Mouse (Mus musculus) T-cell, adult 2 months (primary cell): ENCODE measurements around the gene Pramel7.
"Not testable (repeated sequence)": the region's sequence is repeated elsewhere in the genome, so short reads cannot be mapped to it uniquely, and the experiment has no call there.

Experiments used
- DNase-seq: peaks from one replicate; pipeline ENCODE4 v3.0.0; 2022; ENCODE audit warnings: low spot score

Pramel7 gene

DNA sequence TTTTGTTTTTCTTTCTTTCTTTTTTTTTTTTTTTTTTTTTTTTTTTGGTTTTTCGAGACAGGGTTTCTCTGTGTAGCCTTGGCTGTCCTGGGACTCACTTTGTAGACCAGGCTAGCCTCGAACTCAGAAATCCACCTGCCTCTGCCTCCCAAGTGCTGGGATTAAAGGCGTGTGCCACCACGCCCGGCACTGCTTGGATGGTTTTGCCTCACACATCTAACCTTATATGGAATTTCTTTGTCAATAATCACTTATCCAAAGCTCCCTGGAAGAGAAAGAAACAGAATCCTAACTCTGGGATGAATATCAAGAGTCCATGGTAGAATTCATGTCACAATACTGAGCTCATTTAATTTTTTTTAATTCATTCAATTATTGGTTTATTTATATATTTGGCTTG lies at the start of gene Pramel7:
Gene Pramel7 (minus strand): TSS at position 101 of the 400 bp plus-strand sequence.
- DNase-seq: not testable (repeated sequence)

DNA sequence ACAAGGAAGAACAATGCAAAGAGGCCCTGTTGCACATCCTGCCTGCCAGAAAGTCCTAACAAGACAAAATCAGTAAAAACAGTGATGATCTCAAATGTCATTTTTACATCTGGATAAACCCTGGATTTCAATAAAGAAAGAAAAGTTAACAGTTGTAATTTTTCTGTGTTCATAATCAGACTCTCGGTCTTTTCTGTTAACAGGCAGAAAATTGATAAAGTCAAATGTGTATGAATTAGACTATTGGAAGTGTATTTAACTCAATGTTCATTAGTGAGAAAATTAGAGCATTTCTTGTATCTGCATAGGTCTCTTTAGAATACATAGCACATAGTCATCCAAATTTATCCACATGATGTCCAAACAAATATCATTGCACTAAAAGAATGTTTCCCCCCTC lies 48.5 kb upstream of the Pramel7 start, which contains the start of gene Olfr1128:
Gene Olfr1128 (minus strand): TSS at position 101 of the 400 bp plus-strand sequence.
- DNase-seq: no peak

DNA sequence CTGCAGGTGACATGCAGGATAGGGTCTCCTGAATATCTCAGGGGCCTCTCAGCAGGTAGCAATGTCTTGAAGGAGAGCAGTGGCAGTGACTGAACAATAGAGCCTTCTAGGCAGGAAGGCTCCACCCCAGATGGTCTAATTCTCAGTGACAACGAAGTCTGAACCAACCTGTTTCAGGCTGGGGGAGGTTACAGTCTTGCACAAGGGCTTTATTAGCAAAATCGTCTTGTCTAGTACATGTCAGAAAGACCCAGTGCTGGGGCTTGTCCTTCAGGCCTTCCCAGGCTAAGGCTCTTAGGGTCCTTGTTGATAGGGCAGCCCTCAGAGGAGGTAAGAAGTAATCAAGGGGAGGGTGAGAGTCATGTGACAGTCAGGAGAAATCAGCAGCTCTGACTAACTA lies 37.9 kb upstream of the Pramel7 start:
- DNase-seq: no peak

DNA sequence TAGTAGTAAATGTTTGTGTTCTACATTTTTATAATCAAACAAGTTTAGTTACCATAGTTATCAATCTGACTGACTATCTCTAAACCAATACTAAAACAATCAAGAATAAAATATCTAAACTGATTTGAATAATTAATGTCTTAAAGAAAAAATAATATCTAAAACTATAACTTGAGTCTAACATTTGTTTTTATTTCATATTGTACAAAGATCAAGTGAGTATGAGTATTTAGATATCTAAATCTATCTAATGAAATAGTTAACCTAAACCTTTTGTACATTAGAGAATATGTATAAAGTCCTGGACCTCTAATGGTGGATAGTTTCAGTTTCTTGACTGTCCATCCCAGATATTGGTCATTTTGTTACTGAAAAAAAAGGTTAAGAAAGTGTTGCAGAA lies 34.6 kb upstream of the Pramel7 start, which contains the start of gene Olfr153:
Gene Olfr153 (plus strand): TSS at position 301 of the 400 bp plus-strand sequence.
- no peak for DNase-seq

DNA sequence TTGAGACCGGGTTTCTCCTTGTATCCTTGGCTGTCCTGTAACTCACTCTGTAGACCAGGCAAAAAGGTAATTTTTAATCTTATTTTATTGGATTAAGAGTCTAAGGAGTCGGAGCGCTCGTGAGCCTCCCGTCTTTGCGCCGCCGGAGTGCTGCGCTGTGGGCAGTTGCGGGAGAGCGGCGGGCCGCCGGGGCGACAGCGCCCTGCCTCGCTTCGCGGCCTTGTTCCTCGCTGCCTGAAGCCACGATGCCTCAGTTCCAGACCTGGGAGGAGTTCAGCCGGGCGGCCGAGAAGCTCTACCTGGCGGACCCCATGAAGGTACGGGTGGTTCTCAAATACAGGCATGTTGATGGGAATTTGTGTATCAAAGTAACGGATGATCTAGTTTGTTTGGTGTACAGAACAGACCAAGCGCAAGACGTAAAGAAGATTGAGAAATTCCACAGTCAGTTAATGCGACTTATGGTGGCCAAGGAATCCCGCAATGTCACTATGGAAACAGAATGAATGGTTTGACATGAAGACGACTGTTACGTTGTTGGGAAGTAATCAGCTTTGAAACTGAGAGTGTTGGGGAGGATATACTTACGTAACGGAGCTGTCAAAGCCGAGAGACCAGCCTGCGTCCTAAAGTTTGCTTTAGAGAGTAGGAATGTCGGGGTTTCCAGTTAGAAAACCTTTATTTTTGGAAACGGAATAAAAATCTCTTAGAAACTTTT lies 29.2 kb upstream of the Pramel7 start:
- DNase-seq: not testable (repeated sequence)

DNA sequence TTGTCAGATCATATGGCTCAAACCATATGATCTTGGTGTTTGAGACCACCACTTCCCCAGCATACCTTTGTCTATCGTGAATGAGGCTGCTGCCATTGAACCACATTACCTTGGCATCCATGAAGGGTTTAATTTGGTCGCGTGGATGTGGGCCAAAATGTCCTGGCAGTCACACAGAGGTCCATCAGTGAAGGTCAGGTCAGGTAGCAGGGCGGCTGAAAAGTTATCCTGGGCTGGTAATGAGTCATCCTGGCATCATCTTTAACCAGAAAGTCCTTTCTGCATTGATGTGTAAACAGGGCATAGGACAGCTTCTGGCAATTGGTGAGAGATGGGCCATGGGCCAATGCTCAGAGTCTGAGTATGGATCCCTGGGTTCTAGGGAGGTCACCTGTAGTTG lies 23.8 kb upstream of the Pramel7 start:
- no peak for DNase-seq

DNA sequence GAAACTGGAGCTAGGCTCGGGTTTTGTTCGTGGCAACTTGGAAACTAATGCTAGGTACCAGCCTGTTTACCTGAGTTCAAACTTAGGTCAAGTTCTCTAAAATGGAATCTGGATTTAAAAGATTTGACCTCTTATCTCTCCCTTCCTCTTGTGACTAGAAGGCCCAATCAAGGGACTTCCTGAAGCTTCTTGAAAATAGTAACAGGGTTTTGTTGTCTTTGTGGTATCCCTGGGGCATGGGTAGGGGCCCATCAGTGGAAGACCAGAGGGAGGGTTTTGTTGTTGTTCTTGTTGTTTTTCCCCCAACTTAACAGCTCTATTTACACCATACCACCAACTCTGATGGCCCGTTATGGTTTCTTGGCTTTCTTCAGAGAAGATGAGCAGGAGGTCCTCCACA lies 19.7 kb upstream of the Pramel7 start:
- DNase-seq: no peak

DNA sequence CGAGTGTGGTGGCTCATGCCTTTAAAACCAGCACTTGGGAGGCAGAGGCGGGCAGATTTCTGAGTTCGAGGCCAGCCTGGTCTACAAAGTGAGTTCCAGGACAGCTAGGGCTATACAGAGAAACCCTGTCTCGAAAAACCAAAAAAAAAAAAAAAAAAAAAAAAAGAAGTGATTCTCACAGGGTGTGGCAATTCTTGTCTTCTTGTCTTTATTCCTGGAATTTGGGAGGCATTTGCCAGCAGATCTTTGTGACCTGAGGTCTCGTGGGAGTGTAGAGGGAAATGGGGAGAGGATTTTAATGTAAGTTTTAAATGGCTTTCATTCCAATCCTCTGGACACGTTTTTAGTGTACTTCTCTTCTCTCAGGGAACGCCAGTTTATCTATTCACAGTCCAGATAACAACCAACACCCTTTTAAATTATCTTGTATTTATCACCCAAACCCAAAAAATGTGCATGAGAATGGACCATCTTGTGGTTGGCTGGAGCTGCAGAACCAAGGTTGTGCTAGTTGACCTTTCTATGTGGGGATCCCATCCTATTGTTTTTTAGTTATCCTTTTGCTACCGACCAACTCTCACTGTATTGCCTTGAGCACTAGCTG lies 18.7 kb upstream of the Pramel7 start:
- no peak for DNase-seq

DNA sequence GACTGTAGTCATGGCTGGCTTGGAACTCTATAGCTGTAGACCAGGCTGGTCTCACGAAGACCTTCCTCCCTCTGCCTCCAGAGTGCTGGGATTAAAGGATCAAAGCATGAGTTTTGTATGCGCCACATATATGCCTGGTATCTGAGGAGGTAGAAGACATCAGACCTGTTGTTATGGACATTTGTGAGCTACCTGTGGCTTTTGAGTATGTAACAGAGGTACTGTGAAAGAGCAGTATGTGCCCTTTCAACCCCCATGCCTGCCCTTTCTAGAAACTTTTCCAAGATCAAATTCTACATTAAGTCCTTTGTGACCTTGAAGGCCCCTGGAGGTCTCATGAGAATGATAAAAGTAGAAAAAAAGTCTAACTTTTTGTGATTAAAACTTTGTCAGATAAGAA lies 18.2 kb upstream of the Pramel7 start:
- DNase-seq: no peak

DNA sequence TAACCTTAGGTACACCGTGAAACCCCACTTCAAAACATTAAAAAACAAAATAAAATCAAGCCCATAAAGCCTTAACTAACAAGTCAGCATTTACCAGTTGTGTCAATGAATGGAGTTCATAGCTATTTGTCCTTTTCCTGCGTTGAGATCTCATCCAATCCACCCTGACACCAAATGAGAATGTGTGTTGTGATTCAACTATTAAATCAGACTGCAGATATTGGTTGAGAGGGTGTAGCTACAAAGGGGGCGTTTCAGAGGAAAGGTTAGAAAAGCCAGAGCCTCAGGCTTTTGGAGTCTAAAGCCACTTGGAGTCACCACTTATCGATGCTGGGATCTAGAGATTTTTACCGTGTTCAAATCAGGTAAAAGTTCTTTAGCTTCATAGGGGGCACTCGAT lies 9.4 kb upstream of the Pramel7 start, which contains the start of gene Pramel6:
Gene Pramel6 (plus strand): TSS at position 301 of the 400 bp plus-strand sequence.
- no peak for DNase-seq

DNA sequence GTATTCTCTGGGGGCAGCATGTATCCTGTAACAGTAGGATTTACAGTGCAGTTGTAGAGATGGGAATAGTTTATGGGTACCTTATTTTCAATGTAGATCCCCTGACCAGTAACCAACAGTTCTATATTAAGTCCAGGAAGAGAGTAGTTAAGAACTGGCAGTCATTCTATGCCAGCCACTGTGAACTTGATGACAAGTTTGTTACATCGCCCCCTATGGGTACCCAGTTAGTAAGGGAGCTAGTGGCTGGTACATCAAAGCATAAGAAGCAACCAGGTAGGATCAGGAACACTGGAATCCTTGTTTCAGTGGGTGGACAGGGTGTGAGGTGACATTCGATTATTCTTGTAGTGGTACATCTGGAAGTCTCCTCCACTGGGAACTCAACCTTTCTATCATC lies 14.6 kb downstream of the Pramel7 start:
- DNase-seq: no peak

DNA sequence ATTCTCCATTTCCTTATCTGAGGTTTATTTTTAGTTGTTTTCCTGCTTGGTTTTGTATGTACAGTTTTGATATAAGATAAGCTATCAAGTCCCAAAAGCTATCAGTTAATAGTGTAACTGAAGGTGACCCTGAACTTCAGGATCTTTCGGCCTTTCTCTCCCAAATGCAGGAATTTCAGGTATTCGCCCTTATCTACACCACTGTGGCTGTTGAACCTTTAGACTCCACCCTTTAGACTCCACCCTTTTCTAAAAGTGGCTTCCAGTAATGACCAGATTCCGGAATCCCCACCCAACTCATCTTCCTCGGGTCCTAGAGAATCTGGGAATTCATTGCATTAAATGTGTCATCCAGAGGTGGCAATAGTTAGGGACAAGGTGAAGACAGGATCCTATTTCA lies 15.7 kb downstream of the Pramel7 start:
- DNase-seq: no peak

DNA sequence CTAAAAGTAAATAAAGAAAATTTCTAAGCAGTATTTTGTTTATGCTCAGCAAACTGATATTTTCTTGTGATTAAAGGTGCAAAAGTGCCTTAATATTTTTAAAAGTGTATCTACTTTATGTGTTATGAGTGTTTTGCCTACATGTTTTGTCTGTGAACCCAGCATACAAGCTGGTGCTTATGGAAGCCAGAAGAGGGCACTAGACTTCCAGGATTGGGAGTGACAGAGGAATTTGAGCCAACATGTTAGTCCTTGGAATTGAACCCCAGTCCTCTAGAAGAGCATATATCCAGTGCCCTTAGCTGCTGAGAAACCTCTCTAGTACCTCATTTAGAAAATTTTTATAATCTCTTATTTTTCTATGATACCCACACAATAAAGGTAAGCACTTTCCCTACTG lies 16.7 kb downstream of the Pramel7 start:
- DNase-seq: no peak

DNA sequence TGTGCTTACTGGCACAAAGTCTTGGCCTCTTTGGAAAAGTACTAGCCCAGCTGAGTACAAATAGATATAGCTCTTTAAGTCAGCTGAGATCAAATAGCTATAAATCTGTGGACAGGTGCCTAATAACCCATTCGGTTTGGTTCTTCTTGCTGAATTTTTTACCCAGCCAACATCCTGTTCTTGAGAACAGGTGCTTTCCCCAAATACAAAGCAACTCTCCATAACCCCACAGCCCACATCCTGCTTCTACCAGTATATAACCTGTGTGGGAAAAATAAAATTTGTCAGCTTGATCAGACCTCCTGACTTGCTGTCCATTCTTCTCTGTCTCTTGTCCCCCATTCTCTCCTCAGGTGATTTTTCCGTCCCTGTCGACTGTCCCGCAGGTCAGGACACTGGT lies 35.1 kb downstream of the Pramel7 start:
- DNase-seq: no peak

DNA sequence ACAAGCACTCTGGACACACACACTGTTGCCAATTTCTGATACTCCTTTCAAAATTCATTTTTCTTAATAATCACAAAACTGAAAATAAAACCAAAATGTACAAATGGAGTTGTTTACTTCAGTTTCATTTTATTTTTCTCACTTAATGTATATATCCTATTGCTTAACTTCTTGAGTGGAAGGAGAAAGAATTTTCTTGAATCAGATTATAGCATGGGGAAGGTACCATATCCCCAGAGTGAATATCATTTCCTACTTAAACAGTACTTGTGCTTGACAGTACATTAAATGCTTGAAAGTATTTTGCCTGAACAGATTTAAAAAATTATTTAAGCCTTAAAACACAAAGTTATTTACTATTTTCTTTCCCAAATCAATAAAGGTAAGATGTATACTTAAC lies 43.2 kb downstream of the Pramel7 start, which contains the start of gene Olfr1126:
Gene Olfr1126 (plus strand): TSS at position 301 of the 400 bp plus-strand sequence.
- DNase-seq: no peak
